Mouse (Mus musculus): Measurements from ENCODE around the gene Numbl. TPM values are rescaled to one million over a fixed set of nuclear protein-coding genes. Genes with fewer than 3 reads are reported as not detected.

Gene Numbl
- polyA plus RNA-seq, 1 experiment from 2014 or later: 20.1 TPM

- DNase-seq (ENCODE audit: low spot score) (peak; percentile 87), ATAC-seq (replicated peaks; ENCODE audit: low FRiP score) (no peak)
- Histone ChIP-seq H3K27ac (ENCODE audit: low read depth, low read length) (no peak overlapping the region), H3K36me3 (ENCODE audit: control insufficient read depth, insufficient read depth, low read length) (no peaks in the 10 kb centered on the region), H3K4me3 (ENCODE audit: low read depth, low read length) (no peak overlapping the region), H3K4me2 (ENCODE audit: low read depth, low read length, severe bottlenecking) (no peak overlapping the region), H3K27me3 (ENCODE audit: control insufficient read depth, insufficient read depth, low read length) (no peaks in the 10 kb centered on the region), H3K9ac (ENCODE audit: low read length) (no peak overlapping the region), H3K9me3 (ENCODE audit: control insufficient read depth, low read length) (no peaks in the 10 kb centered on the region), H3K4me1 (replicated peaks; ENCODE audit: control insufficient read depth, insufficient read depth, low read length) (no peaks in the 10 kb centered on the region)
- WGBS: 12% methylated on average over 11 of the region's 11 CpGs
Measured at GRCm38 (mm10) chr7:27302172-27302571, 43.9 kb downstream of the Numbl start.

DNA sequence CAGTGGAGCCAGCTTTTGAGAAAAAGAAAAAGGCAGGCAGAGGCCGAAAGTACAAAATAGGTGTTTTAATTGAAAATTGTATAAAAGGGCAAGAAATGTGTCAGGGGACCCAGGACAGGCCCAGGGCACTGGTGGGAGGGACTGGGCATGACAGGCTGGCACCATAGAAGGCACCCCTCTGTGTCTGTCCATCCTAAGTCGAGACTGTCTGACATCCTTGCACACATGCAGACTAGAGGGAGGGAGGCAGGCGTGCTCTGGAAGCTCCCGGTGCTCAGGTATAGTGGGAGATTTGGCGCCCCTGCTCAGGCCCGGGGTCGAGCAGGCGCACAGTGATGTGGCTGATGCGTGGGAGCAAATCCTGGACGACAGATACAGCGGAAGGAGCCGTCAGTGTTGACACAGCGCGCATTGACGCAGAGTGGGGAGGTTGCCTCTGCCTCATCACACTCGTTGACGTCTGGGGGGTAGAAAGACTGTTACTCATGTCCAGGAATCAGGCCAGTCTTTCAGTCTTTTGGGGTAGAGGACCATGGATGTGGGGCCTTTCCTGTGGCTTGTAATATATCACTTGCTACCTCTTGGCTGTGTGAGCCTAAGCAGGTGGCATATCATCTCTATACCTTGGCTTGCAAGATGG, 47.0 kb downstream of the Numbl start:
- Histone ChIP-seq H3K4me3 (ENCODE audit: low read depth, low read length) (no peak overlapping the region), H3K9ac (ENCODE audit: low read length) (no peak overlapping the region), H3K9me3 (ENCODE audit: control insufficient read depth, low read length) (no peaks in the 10 kb centered on the region), H3K27me3 (ENCODE audit: control insufficient read depth, insufficient read depth, low read length) (0 out of 2 replicates have a peak, but pooled peaks cover 3% of the 10 kb centered on the region), H3K4me2 (ENCODE audit: low read depth, low read length, severe bottlenecking) (no peak overlapping the region), H3K27ac (ENCODE audit: low read depth, low read length) (no peak overlapping the region), H3K4me1 (replicated peaks; ENCODE audit: control insufficient read depth, insufficient read depth, low read length) (0 out of 2 replicates have a peak, but pooled peaks cover 1% of the 10 kb centered on the region), H3K36me3 (ENCODE audit: control insufficient read depth, insufficient read depth, low read length) (no peaks in the 10 kb centered on the region)
- DNase-seq (ENCODE audit: low spot score): no peak
- no peak for ATAC-seq (replicated peaks; ENCODE audit: low FRiP score)
- WGBS: 90% methylated on average over 17 of the region's 17 CpGs

DNA sequence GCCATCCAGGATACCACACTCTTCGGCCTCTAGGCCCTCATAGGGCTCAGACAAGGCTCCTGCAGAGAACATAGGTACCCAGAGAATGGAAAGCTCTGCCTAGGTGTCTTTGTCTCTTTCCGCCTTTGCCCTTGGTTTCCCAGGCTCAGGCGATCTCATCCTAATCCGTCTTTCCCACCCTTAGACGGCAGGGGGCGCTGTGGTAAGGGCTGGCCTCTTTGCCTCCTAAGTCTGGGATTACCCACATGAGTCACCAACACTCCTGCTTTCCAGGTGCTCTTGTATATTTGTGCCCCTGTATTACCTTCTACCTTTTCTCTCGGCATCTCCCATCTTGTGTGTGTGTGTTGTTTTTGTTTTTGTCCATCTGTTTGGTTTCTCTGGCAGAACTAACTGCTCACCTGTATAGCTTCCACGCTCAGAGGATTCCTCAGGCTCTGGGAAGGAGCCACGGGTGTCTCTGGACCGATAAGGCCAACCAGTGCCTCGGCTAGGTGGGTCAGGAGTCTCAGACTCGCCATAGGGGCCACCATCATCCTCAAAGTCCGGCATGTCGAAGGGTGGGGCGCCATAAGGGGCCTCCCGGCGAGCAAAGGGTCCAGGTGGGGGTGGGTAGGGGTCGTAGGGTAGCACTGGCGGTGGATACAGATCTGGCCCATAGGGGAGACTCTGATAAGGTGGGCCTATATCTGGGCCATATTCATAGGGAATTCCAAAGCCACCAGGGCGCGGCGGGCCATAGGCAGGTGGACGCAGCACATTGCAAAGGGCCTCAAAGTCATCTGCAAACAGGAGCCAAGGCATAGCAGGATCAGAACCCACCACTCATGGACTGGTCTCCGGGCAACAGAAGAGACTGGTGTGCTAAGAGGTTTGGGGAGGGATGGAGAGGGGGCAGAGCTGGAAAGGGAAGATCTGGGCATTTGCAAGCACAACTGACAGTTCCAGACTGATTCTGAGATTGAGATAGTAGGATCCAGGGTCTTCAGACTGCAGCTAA, 48.2 kb downstream of the Numbl start:
- H3K4me1 ChIP-seq (replicated peaks; ENCODE audit: control insufficient read depth, insufficient read depth, low read length): 0 out of 2 replicates have a peak, but pooled peaks cover 1% of the 10 kb centered on the region
- H3K36me3 ChIP-seq (ENCODE audit: control insufficient read depth, insufficient read depth, low read length): no peaks in the 10 kb centered on the region
- no peak for ATAC-seq (replicated peaks; ENCODE audit: low FRiP score)
- WGBS: 78% methylated on average over 24 of the region's 24 CpGs
- no peaks in the 10 kb centered on the region for H3K9me3 ChIP-seq (ENCODE audit: control insufficient read depth, low read length)
- no peak for DNase-seq (ENCODE audit: low spot score)
- no peak overlapping the region for H3K4me3 ChIP-seq (ENCODE audit: low read depth, low read length)
- H3K27ac ChIP-seq (ENCODE audit: low read depth, low read length): no peak overlapping the region
- peaks cover 9% of the 10 kb centered on the region; the same call in 1 of the 2 replicates for H3K27me3 ChIP-seq (ENCODE audit: control insufficient read depth, insufficient read depth, low read length)
- H3K9ac ChIP-seq (ENCODE audit: low read length): no peak overlapping the region
- H3K4me2 ChIP-seq (ENCODE audit: low read depth, low read length, severe bottlenecking): no peak overlapping the region

DNA sequence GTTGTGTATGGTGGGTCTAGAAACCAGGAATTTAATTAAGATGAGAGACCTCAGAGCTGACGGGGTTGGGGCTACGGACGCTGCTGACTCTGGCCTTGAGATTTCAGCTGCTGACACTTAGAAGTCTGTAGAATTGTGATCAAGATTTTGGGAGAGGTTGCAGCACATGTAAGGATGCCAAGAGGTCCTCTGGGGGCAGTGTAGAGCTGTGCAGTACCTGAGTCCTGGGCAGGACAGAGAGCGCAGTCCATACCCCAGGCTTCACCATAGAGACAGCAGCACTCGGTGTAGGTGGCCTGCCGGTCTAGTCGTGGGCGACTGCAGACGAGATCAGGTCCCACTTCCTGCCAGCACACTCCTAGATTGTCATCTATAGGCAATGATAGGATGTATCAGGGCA, 49.3 kb downstream of the Numbl start:
- Histone ChIP-seq H3K9me3 (ENCODE audit: control insufficient read depth, low read length) (no peaks in the 10 kb centered on the region), H3K4me3 (ENCODE audit: low read depth, low read length) (no peak overlapping the region), H3K36me3 (ENCODE audit: control insufficient read depth, insufficient read depth, low read length) (no peaks in the 10 kb centered on the region), H3K4me1 (replicated peaks; ENCODE audit: control insufficient read depth, insufficient read depth, low read length) (0 out of 2 replicates have a peak, but pooled peaks cover 1% of the 10 kb centered on the region), H3K4me2 (ENCODE audit: low read depth, low read length, severe bottlenecking) (no peak overlapping the region), H3K27ac (ENCODE audit: low read depth, low read length) (no peak overlapping the region), H3K27me3 (ENCODE audit: control insufficient read depth, insufficient read depth, low read length) (peaks cover 9% of the 10 kb centered on the region; the same call in 1 of the 2 replicates), H3K9ac (ENCODE audit: low read length) (no peak overlapping the region)
- DNase-seq (ENCODE audit: low spot score) (no peak), ATAC-seq (replicated peaks; ENCODE audit: low FRiP score) (no peak)
- WGBS: 68% methylated on average over 9 of the region's 9 CpGs

DNA sequence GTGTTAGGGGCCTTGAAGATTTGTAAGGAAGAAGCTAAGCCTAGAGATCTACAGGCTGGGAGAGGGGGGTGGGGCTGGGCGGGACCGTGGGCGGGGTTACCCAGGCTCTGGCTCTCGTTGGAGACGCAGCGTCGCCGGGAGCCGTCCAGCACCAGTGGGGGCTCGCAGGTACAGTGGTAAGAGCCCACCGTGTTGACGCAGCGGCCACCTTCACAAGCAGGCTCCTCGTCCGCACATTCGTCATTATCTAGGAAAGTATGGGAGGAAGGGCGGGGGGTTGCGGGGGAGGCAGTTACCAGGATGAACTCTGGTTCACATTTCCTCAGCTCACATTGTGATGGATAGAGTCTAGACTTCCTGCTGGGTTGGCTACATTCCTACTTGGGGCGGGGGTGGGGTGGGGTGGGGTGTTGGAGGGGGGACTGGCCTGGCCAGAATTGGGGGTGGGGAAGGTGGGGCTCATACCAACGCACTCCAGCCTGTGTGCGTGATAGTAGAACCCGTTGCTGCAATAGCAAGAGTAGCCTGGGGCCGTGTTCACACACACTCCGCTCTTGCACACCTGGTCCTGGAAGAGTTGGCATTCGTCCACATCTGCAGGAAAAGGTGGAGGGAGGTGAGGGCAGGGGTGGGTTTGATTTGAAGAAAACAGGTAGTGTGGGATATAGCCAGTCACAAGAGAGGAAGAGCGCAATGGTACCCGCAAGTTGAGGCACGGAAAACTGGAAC, 50.8 kb downstream of the Numbl start:
- no peak for DNase-seq (ENCODE audit: low spot score)

DNA sequence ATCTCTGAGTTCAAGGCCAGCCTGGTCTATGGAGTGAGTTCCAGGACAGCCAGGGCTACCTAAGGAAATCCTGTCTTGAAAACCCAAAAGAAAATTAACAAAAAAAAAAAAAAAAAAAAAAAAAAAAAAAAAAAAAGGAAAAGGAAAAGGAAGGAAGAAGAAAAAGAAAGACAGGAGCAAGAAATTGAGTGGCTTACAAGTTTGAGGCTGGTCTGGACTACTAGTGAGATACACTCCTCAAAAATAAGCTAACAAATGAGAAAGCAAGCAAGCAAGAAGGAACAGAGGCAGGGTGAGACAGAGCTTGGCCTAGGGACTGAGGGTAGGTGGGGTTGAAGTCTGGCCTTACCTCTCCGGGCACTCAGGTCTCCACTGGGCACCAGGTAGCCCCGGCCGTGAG, 51.6 kb downstream of the Numbl start:
- Histone ChIP-seq H3K27me3 (ENCODE audit: control insufficient read depth, insufficient read depth, low read length) (peaks cover 9% of the 10 kb centered on the region; the same call in 1 of the 2 replicates), H3K9ac (ENCODE audit: low read length) (no peak overlapping the region), H3K4me1 (replicated peaks; ENCODE audit: control insufficient read depth, insufficient read depth, low read length) (0 out of 2 replicates have a peak, but pooled peaks cover 1% of the 10 kb centered on the region), H3K36me3 (ENCODE audit: control insufficient read depth, insufficient read depth, low read length) (no peaks in the 10 kb centered on the region; the same call in 1 of the 2 replicates), H3K4me2 (ENCODE audit: low read depth, low read length, severe bottlenecking) (no peak overlapping the region), H3K27ac (ENCODE audit: low read depth, low read length) (no peak overlapping the region), H3K4me3 (ENCODE audit: low read depth, low read length) (no peak overlapping the region), H3K9me3 (ENCODE audit: control insufficient read depth, low read length) (peaks cover 5% of the 10 kb centered on the region; the same call in 1 of the 2 replicates)
- ATAC-seq (replicated peaks; ENCODE audit: low FRiP score): no peak
- WGBS: 38% methylated on average over 3 of the region's 3 CpGs
- DNase-seq (ENCODE audit: low spot score): no peak

More for the DNA sequence above, 50.8 kb downstream of the Numbl start:
- Histone ChIP-seq H3K27me3 (ENCODE audit: control insufficient read depth, insufficient read depth, low read length) (peaks cover 9% of the 10 kb centered on the region; the same call in 1 of the 2 replicates), H3K36me3 (ENCODE audit: control insufficient read depth, insufficient read depth, low read length) (no peaks in the 10 kb centered on the region; the same call in 1 of the 2 replicates), H3K27ac (ENCODE audit: low read depth, low read length) (no peak overlapping the region), H3K4me1 (replicated peaks; ENCODE audit: control insufficient read depth, insufficient read depth, low read length) (0 out of 2 replicates have a peak, but pooled peaks cover 1% of the 10 kb centered on the region), H3K9me3 (ENCODE audit: control insufficient read depth, low read length) (peaks cover 2% of the 10 kb centered on the region; the same call in 1 of the 2 replicates), H3K4me2 (ENCODE audit: low read depth, low read length, severe bottlenecking) (peak overlapping the region; percentile 45), H3K9ac (ENCODE audit: low read length) (0 out of 2 replicates have a peak overlapping the region, but pooled peaks have one; percentile 8), H3K4me3 (ENCODE audit: low read depth, low read length) (peak overlapping the region; percentile 17; the same call in 1 of the 2 replicates)
- WGBS: 11% methylated on average over 28 of the region's 28 CpGs
- ATAC-seq (replicated peaks; ENCODE audit: low FRiP score): peak; percentile 40; the same call in 1 of the 2 replicates

- WGBS: 7% methylated on average over 17 of the region's 17 CpGs
- Histone ChIP-seq H3K9ac (ENCODE audit: low read length) (no peak overlapping the region; the same call in 1 of the 2 replicates), H3K9me3 (ENCODE audit: control insufficient read depth, low read length) (peaks cover 5% of the 10 kb centered on the region; the same call in 1 of the 2 replicates), H3K27ac (ENCODE audit: low read depth, low read length) (no peak overlapping the region), H3K36me3 (ENCODE audit: control insufficient read depth, insufficient read depth, low read length) (no peaks in the 10 kb centered on the region; the same call in 1 of the 2 replicates), H3K4me3 (ENCODE audit: low read depth, low read length) (peak overlapping the region; percentile 23), H3K4me1 (replicated peaks; ENCODE audit: control insufficient read depth, insufficient read depth, low read length) (0 out of 2 replicates have a peak, but pooled peaks cover 1% of the 10 kb centered on the region), H3K27me3 (ENCODE audit: control insufficient read depth, insufficient read depth, low read length) (peaks cover 9% of the 10 kb centered on the region; the same call in 1 of the 2 replicates), H3K4me2 (ENCODE audit: low read depth, low read length, severe bottlenecking) (peak overlapping the region; percentile 38; the same call in 1 of the 2 replicates)
- peak; percentile 63 for ATAC-seq (replicated peaks; ENCODE audit: low FRiP score)
- no peak for DNase-seq (ENCODE audit: low spot score)
Measured at GRCm38 (mm10) chr7:27310306-27310705, 52.1 kb downstream of the Numbl start.

Data from forebrain, embryonic 11.5 days (tissue).